Mouse (Mus musculus) c-Kit-positive CD71-positive TER-119-negative erythroid progenitor cells, embryonic 14.5 days (primary cell): Measurements from ENCODE around the gene Mpped2.

Experiments used
- DNase-seq: peaks from one replicate; pipeline ENCODE4 v3.0.0-alpha.2; 2013; ENCODE audit warnings: low read depth

The Mpped2 gene

DNA sequence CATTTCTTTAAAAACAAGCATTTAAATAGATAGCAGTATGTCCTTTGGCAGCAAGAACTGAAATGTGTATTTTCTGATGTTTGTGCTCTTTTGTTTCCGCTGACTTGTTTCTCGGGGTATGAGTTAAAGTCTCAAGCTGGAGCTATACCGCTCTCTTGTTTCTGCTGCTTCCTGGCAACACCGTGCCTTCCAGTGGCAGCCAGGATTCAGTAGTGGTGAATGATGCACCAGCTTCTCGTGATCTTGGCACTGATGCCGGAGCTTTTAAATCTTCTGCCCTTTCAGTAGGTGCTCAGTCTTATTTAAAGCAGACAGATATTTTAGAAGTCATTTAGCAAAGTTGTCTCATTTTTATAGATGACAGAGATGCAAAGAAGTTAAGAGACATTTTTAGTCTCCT lies 53.1 kb downstream of the Mpped2 start:
- DNase-seq, result no peak

DNA sequence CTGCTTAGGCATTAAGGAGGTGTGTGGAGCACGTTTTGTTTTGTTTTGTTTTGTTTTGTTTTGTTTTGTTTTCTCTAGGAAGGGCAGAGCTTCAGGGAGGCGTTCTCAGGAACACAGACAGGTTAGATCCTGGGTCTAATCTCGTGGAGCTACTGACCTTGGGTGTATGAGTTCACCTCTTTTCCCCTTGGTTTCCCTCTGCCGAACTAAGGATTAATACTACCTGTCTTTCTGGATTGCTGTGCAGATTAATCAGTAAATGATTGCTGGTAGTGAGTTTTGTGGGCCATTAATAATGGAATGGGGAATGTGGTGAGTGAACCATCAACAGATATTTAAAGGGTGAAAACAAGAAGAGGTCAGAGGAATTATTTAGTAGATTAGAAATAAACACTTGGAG lies 53.8 kb downstream of the Mpped2 start:
- no peak for DNase-seq

DNA sequence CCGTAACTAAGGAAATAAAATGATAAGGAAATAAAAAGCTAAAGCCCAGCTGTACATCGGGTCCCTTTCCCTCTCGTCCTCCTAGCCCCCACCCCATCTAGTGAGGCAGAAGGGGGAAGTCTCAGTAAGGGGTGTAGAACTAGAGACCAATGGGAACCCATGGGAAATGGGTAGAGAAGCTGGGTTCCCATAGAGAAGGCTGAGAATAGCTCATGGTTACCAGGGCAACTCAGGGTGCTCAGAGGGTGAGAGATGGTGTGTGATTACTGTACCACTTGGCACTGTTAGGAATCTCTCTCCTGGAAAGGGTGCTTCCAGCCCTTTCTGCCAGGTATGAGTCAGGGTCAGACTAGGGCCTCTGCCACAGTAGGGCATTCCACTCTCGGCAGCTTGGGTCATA lies 54.3 kb downstream of the Mpped2 start:
- DNase-seq, result no peak

DNA sequence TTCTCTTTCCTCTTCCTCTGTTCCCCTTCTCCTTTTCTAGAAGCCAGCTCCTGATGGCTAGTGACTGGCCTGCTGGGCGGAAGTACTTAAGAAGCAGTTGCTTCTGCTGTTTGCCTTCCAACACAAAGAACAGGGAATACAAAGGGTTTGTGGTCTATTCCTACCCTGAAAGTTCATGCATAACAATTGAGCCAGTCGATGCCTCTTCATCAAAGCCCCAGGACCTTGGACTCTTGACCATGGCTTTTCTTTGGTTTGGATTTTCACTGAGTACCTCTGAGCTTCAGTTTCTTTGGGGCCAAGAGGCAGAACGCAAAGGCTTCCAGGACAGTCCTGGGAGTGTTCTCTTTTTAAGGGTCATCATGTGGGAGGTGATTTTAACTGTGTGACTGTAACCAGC lies 57.8 kb downstream of the Mpped2 start:
- no peak for DNase-seq

DNA sequence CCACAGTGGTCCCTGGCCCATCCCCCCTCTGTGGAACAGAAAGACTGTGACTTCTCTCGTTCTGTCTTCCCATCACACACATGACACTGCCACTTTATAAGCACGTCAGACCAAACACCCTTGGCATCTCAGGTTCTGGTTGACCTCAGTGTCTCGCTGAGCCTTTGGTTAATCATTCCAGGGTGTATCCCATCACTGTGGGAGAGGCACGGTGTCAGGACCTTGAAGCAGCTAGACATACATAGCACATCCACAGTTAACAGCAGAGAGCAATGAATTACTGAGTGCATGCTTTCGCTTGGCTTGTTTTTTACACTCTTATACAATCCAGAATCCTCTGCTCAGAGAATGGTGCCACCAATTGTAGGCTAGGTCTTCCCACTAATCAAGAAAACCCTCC lies 60.6 kb downstream of the Mpped2 start:
- DNase-seq, result no peak

DNA sequence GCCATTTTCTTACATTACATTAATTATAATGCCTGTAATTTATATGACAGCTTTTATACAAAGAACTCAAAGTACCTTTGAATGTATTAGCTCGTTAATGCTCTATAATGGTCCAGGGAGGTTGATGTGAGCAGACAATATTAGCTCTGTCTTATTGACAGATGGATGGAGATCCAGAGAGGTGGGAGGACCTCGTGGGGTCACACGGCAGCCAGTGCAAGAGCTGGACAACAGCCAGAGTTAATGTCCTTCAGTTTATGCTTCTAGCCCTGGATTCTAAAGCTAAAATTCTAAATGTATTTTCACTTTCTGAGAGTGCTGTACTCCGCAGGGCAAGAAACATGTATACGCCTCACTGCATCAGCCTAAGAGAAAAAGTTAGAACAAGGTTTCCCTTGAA lies 61.6 kb downstream of the Mpped2 start:
- no peak for DNase-seq

DNA sequence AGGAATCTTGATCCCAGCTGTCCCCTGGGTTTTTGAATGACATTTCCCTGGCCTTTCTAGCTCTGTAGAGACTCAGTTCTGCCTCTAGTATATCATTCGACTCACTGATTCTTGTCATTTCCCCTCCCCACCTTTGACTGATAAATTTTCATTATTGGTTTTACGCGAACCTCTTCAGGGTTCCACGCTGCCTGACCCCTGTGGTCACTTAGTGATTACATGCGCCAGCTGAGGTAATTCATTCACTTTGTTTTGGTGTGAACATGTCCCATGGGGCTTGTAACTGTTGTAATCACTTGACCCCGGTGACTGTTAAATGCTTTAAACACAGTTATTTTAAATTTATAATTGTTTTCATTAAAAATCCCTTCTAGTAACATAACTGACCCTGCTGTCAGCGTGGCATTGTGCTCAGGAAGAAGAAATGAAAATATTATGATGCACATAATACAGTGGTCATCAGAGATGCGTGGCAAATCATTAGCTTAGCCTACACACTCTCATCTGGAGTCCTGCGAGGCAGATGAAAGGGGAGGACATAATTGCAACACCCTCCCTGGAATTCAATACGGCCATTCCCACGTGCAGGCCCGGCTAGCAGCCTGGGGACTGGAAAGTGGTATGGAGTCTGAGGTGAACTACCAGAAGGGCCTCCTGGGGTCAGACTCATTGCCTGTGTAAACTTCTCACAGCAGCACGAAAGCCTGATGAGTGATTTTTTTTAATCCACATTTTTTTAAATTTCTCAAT lies 63.5 kb downstream of the Mpped2 start:
- no peak for DNase-seq

DNA sequence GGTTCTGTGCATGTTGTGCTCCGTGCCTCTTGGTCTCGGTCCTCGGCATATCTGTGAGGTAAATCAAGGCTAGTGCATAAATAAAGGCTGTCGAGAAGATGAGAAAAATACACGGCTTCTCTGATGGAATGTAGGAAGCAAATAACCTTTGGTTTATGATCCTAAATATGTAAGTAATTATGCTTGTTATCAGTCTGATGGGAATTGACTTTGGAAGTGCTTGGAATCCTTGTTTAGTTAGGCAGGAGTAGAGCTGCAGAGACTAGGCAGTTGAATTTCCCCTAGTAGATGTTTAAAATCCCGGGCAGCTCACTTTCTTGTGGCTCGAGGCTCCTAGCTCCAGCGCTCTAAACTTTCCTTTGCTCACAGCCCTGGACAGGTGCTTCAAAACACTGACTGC lies 69.9 kb downstream of the Mpped2 start:
- no peak for DNase-seq

DNA sequence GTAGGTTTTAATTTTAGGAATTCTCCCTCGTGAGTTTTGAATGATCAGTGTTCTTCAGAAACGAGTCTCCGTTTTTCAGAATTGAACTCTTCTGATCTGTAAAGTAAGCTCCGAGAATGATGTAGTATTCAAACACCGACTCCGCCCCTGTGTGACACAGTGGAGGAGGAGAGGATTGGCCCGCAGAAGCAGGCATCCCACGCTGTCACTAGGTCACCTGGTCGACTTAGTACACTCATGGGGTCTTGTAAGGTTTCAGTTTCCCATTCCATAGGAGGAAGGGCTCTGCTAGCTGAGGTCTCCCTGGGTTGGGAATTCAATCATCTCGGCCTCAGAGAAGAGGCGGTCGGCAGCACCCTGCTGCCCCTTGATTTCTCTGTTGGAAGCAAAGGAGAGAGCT lies 76.2 kb downstream of the Mpped2 start:
- no peak for DNase-seq

DNA sequence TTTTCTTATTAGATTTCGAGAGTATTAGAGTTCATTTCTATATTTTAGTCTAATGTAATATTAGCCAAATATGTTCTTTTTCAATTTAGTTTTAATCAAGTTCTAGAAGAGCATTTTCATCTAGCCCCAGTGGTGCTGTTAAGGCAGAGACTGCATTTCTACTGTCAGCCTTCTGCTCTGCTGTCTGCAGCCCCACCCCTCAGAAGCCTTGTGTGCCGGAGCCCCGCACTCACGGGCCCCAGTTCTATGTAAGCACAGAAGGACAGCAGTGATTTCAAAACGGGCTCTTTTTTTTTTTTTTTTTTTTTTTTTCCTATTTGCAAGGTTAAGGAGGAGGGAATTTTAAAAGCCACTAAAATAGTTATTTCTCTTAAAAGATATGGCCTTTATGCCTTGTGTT lies 79.6 kb downstream of the Mpped2 start:
- DNase-seq, result no peak

DNA sequence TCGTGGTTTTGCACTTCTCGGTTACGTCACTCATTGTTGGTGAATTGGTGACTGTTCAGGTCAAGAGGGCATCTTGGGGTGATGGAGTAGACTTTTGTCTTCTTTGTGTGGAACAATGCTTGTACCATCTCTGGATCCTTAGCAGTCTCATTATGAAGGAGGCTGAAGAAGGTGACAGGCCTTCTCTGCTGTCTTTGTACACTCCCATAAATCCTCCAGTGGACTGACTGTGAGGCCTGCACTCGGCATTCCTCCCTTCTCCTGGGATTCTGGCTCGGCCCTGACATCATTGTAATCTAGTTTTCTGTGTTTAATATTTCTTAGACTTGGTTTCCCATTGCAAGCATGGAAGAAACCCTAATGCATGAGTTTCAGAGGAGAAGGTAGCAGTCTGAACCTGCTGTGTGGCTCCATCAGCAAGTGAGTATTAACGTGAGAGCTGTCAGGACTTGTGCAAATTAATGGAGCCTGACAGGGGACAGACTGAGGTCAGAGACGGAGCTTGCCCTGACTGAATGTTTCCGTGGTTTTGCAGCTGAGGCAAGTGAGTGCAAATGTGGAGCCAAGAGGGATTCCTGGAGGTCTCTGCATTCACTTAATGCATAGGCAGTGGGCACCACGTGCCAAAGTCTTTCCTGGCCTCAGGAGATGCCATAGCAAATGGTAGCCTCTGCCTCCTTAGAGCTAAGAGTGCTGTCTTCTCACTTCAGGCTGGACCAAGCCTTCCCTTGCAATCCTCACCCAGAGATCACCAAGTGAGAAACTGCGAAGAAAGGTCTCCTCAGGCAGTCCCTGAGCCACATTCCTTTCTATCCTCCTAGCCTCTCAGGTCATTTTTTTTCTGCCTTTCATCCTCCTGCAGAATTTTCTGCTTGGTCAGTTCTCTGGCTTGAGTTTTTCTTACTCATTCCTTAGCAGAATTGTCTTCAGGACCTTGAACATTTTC lies 81.5 kb downstream of the Mpped2 start:
- DNase-seq, result no peak

DNA sequence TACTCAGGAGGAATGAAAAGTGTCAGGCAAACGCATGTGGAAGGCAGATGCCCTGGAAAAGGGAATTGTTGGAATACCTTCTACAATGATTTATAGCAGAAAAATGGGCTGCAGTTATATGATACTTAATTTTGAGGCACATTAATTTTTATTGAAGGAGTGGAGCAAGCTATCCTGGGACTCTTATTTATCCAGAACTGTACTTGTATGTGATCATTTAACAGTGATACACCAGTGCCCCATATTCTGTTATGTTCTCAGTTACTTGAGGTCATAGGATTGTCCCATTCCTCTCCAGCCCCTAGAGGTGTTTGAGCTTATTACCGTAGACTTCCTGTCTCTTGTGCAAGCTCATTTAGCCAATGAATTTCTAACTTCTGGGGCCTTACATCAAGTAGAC lies 82.9 kb downstream of the Mpped2 start:
- DNase-seq, result no peak

DNA sequence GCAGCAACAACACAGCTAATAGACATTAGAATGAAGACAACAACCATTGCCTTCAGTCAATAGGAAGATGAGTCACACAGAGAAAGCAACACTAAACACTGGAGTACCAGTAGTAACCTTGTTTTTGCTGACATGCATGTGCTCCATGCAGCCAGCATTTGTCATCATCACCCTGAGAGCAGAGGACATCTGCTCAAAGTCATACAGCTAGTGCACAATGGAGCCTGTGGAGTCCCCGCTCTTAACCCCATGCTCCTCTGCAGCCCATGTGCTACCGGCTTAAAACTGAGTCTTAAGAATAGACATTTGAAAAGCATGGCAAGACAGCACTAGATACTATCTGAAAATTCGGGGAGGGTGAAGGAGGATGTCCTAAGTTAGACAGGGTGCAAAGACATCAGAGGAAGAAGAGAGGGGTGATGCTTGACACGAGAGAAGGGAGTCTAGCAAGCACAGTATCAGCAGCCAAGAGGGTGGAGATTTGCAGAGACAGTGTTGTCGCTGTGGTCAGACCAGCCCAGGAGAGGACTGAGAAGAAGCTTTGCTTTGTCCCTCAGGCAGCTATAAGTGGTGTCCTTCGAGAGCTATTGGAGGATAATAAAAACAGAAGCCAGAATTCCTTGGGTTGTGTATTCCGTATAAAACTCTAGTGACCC lies 85.9 kb downstream of the Mpped2 start:
- no peak for DNase-seq

DNA sequence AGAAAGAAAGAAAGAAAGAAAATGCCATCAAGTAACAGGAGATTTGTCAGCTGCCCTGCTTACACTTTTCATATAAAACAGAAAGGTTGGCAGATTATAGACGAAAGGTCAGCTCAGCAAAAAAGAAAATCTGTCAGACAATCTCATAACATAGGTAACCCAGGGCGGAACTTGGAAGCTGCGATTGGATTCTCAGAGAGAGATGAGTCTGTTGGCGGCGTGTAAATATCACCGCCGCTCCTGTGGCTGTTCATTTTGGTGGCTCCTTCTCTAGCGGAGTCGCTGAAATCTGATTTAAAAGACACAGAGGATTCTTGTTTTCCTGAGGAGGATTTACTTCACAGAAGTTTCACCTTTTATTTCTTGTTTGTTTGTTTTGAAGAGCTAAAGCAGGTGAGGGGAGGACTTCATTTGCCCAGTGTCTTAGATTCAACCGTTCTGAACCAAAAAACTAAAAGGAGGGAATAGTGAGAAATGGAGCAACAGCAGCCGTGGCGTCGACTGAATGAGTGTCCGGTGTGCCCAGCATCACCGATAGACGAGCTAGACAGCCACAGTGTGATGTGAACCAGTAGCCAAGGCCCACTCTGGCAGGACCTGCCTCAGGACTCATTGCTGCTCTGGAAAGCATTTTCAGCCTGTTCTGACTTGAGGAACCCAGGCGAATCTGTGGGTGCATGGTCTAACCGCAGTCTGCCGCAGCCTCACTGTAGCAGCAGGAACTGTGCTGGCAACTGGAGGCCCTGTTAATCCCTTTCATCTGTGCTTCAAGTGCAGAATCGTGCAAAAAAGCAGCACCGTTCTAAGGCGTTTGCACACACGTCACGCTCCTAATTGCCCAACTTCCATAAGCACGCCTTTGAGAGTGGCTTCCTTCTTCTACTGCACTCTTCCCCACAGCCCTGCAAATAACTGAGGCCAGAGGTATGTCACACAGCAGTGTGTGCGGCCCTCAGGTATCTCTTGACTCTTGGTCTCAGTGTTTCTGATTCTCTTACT lies 88.4 kb downstream of the Mpped2 start:
- no peak for DNase-seq

DNA sequence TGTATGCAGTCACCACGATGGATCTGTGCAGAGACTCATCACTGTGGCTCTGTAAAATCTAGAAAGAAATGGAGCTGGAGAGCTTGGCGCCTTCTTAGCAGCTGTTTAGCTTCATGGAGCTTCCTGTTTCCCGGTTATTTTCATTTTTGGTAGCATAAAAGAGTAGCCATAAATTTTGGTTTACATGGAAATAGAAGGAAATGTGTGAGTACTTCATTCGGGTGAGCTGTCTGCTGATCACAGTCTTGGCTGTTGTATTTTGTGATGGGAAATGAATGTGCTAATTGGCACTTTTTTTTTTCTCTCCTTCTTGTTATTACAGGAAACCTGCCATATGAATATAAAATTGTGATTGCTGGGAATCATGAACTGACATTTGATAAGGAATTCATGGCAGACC lies 90.2 kb downstream of the Mpped2 start:
- DNase-seq, result no peak

DNA sequence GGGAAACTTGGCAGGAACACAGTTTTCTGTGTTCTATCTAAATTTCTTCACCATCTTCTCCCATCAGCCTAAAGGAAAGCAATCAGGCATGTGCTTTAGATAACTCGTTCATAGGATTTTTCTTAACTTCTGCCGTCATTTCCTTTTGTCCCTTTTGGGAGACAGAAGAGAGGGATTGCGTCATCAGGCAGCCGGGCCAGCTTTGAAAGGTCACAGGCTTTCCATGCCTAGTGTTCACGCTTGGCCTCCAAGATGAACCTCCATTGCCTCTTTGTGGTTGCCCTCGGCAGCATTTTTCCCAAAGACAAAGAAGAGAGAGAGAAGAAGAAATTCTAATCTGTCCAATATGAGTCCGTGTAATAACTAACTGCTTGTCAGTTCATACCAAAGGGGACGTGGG lies 95.0 kb downstream of the Mpped2 start:
- DNase-seq, result no peak

DNA sequence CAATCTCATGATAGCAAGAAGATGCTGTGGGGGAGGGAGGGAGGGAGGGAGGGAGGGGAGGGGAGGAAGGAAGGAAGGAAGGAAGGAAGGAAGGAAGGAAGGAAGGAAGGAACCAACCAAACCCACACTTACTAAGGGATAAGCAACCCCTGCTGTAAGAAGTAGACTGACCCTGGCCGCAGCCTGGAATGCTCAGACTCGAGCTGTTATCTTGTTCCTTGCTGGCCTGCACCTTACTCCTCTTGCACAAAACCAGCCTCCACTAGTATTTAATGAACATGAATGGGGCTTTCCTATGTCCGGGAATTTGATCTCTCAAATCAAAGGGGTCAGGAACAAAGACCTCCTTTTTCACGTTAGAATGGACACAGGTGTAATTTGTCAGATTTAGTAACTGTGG lies 95.5 kb downstream of the Mpped2 start:
- no peak for DNase-seq

DNA sequence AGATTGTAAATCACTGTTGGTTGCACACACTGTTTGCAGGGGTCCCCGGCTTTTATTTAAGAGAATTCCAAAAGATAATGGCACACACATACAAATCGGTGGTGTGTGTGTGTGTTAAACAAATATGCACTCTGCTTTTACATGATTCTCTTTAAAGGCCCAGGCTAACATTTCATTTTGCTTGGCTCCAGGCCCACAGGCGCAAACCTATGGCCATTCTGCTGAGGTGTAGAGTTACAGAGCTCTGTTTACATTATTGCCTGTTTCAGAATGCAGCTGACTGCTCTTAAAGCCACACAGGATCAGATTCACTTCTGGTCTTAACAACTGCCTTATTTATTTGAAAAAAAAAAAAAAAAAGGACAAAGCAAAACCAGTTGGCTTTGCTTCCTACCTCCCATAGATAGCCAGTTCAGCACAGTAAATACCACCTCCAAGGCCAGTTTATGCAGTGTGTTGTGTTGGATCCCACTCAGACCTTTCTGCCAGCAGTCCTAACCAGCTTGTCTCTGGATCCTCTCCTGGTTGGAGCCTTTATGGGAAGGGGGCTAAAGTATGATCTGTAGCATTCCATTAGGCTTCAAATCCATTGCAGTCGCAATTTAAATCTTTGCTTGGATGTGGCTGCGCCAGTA lies 96.7 kb downstream of the Mpped2 start:
- no peak for DNase-seq

DNA sequence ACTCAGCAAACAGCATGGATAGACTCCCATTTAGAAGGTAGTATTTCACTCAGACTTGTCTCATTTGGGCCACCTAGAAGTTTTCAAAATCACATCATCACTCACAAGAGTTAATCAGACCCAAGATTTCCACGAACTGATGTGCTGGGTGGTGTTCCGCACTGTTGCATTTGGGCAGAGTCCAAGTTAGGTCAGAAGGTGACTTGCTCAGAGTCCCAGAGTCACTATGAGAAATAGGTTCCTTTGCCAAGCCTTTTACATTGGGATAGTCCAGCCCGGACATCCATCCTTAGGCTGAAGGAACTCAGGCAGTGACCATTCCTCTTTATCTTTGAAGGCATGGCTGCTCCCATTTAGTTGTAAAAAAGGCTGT lies 97.2 kb downstream of the Mpped2 start:
- DNase-seq, result no peak

DNA sequence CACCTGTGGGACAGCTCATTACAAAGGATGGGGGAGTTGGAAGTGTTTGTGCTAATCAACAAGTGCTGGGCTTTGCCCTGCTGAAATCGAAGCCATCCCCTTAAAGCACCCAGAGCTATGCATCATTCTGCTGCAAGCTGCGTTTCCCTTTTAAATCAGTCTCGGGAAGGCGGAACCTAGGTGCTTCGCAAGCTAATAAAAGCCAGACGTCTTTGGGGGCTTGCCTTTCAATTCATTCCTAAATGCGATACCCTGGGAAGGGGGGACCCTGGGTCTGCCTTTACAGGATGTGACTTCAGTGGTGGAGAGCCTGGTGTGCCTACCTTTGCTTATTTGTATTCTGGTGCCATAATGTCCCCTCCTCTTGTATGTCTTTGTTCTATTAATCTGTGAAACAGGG lies 103.2 kb downstream of the Mpped2 start:
- DNase-seq, result no peak

DNA sequence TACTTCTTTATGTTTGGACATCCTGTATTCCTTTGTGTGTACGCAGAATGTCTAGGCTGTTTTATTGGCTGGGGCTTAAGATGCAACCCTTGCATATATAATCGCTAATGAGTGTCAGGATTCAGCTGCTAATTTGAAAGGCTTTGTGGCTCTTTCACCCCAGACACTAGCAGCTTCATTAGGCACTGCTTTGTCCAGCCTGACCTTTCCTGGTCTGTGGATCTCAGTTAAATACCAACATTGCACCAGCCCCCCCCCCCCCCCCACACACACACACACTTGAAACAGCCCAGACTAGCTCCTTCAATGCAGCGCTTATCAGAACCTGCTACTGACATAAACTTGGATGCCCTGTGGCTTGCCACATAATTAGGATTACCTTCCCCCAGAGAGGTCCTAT lies 104.8 kb downstream of the Mpped2 start:
- no peak for DNase-seq
